Mouse (Mus musculus) CD4-positive, CD25-positive, alpha-beta regulatory T cell (primary cell): ENCODE data around the gene Lifr. TPM values are rescaled to one million over a fixed set of nuclear protein-coding genes. Genes with fewer than 3 reads are reported as not detected.

Experiments
- polyA plus RNA-seq: library from polyadenylated mRNA; unstranded; fragments of 100-300 nt; shearing (Covaris generic); gene quantifications from one replicate; pipeline ENCODE4 v1.2.1, GENCODE M21; 2017

Lifr gene
- 0.13 TPM for polyA plus RNA-seq

GRCm38 (mm10) chr15:7090211-7090765, at the start of gene Lifr:
Gene Lifr, plus strand, starts transcription at chr15:7090614.

Other genes with a start within 250 kb of the Lifr start
- gene Osmr, start 215.6 kb upstream of the Lifr start, polyA plus RNA-seq: 0.17 TPM